18 mouse cellular contexts compared by ENCODE assay signal in genomic region chr3:100366447-100366846, GRCm38 (mm10).
A peak's percentile ranks its signal among the peaks of the same experiment; 100 is the strongest.
DNase-seq lines count a peak whose midpoint lies in the region; ATAC-seq lines count a peak whose summit lies in the region.
"Had no signal": no experiment of that assay in that cellular context is flagged by ENCODE, and none has a peak within 500 bp of the region (broad histone marks: within the 10 kb centered on the region; RNA-seq: fewer than 3 reads in every experiment).

No protein-coding gene starts in this region.

- peak; percentile 35 for DNase-seq in midbrain, embryonic 11.5 days (ENCODE audit: low spot score, missing footprints)
- DNase-seq in kidney, adult 9 months = peak; percentile 34
- DNase-seq in kidney, postnatal 14 days = peak; percentile 12
- no peak for DNase-seq in right cerebral cortex, adult 18-20 months
- no peak for DNase-seq in left cerebral cortex, adult 8-10 months (ENCODE audit: low spot score in 2 of 2)
- no peak for DNase-seq in yolk sac, embryonic 10.5 days (ENCODE audit: low spot score)
- DNase-seq: adrenal gland, adult 8-10 months; adrenal gland, postnatal 36 days; cerebellum, adult 2 months; cerebellum, postnatal 10 days; gastrocnemius, adult 2 months; gastrocnemius, postnatal 25 days had no signal

- H3K4me3 ChIP-seq in midbrain, embryonic 11.5 days (ENCODE audit: low read depth, low read length) = no peak overlapping the region
- no peak overlapping the region for H3K4me3 ChIP-seq in midbrain, embryonic 13.5 days (replicated peaks)
- H3K4me3 ChIP-seq: embryonic facial prominence, embryonic 10.5 days; forebrain, embryonic 13.5 days; gastrocnemius, adult 2 months; heart, embryonic 12.5 days; hindbrain, embryonic 12.5 days had no signal

- no peaks in the 10 kb centered on the region for H3K36me3 ChIP-seq in midbrain, embryonic 11.5 days (ENCODE audit: control insufficient read depth, insufficient read depth, low read length)
- H3K36me3 ChIP-seq in midbrain, embryonic 13.5 days = no peaks in the 10 kb centered on the region
- H3K36me3 ChIP-seq: embryonic facial prominence, embryonic 10.5 days; G1E; heart, embryonic 12.5 days; hindbrain, embryonic 12.5 days had no signal

- no peak overlapping the region for H3K27ac ChIP-seq in midbrain, embryonic 11.5 days (ENCODE audit: low read depth, low read length)
- no peak overlapping the region for H3K27ac ChIP-seq in midbrain, embryonic 13.5 days
- H3K27ac ChIP-seq: embryonic facial prominence, embryonic 10.5 days; forebrain, embryonic 13.5 days; gastrocnemius, adult 2 months; hindbrain, embryonic 12.5 days had no signal

- no peaks in the 10 kb centered on the region for H3K9me3 ChIP-seq in midbrain, embryonic 11.5 days (ENCODE audit: control insufficient read depth, low read length)
- no peaks in the 10 kb centered on the region for H3K9me3 ChIP-seq in midbrain, embryonic 13.5 days
- H3K9me3 ChIP-seq: embryonic facial prominence, embryonic 10.5 days; forebrain, embryonic 13.5 days; G1E; heart, embryonic 12.5 days; hindbrain, embryonic 12.5 days had no signal

- no peak overlapping the region for H3K9ac ChIP-seq in midbrain, embryonic 11.5 days (ENCODE audit: low read length)
- no peak overlapping the region for H3K9ac ChIP-seq in midbrain, embryonic 13.5 days (replicated peaks)
- H3K9ac ChIP-seq: forebrain, embryonic 13.5 days; heart, embryonic 12.5 days; hindbrain, embryonic 12.5 days had no signal

- H3K4me1 ChIP-seq in midbrain, embryonic 11.5 days (ENCODE audit: control insufficient read depth, insufficient read depth, low read length) = no peaks in the 10 kb centered on the region
- no peaks in the 10 kb centered on the region for H3K4me1 ChIP-seq in midbrain, embryonic 13.5 days (replicated peaks)
- H3K4me1 ChIP-seq: embryonic facial prominence, embryonic 10.5 days; forebrain, embryonic 13.5 days; heart, embryonic 12.5 days; hindbrain, embryonic 12.5 days had no signal

- H3K27me3 ChIP-seq in midbrain, embryonic 11.5 days (ENCODE audit: control insufficient read depth, insufficient read depth, low read length) = no peaks in the 10 kb centered on the region
- no peaks in the 10 kb centered on the region for H3K27me3 ChIP-seq in midbrain, embryonic 13.5 days
- H3K27me3 ChIP-seq: forebrain, embryonic 13.5 days; heart, embryonic 12.5 days; hindbrain, embryonic 12.5 days had no signal

- H3K4me2 ChIP-seq in midbrain, embryonic 11.5 days = no peak overlapping the region
- no peak overlapping the region for H3K4me2 ChIP-seq in midbrain, embryonic 13.5 days (replicated peaks)
- H3K4me2 ChIP-seq: forebrain, embryonic 13.5 days; heart, embryonic 12.5 days; hindbrain, embryonic 12.5 days had no signal

- 90% methylated on average over 3 of the region's 3 CpGs for WGBS in midbrain, embryonic 11.5 days
- WGBS in midbrain, embryonic 13.5 days = 94% methylated on average over 3 of the region's 3 CpGs

- no peak for ATAC-seq in midbrain, embryonic 11.5 days (ENCODE audit: low FRiP score)
- no peak for ATAC-seq in midbrain, embryonic 13.5 days
- ATAC-seq: forebrain, embryonic 13.5 days had no signal

Comparison
In these comparisons a context has a peak if more than half of its experiments do, and no peak if none do; other contexts are left out.
1. DNase-seq: peak in midbrain, embryonic 11.5 days (single experiment), kidney, adult 9 months (single experiment) and kidney, postnatal 14 days (single experiment); none in right cerebral cortex, adult 18-20 months (single experiment), left cerebral cortex, adult 8-10 months (0 of 2) and yolk sac, embryonic 10.5 days (single experiment).